Mouse (Mus musculus) neutrophil, adult 5-6 weeks (primary cell): ENCODE data around the gene Ugt1a8. TPM values are rescaled to one million over a fixed set of nuclear protein-coding genes. Genes with fewer than 3 reads are reported as not detected.
"Not testable (repeated sequence)": the region's sequence is repeated elsewhere in the genome, so short reads cannot be mapped to it uniquely, and the experiment has no call there.

Source experiments
- ATAC-seq: fragments of 151-379, 151-347 bp; 2 replicates; pipeline ENCODE4 v1.8.0; 2017; ENCODE audit warnings: mild to moderate bottlenecking, moderate TSS enrichment; ENCODE audit not compliant: insufficient number of reproducible peaks, poor library complexity, low FRiP score, severe bottlenecking; ENCODE audit errors: extremely low read depth
- total RNA-seq: library from RNA; stranded (forward); fragments of 200-1000 nt; gene quantifications from 2 replicates; pipeline ENCODE4 v1.2.3, GENCODE M21; 2017

The Ugt1a8 gene
- total RNA-seq, 1 experiment from 2014 or later = not detected

GRCm38 (mm10) chr1:88145278-88145677 lies 57.7 kb downstream of the Ugt1a8 start:
- not testable (repeated sequence) for ATAC-seq

GRCm38 (mm10) chr1:88150133-88150532 lies 62.5 kb downstream of the Ugt1a8 start:
- ATAC-seq = peak; percentile 56

GRCm38 (mm10) chr1:88158430-88158829 lies 70.8 kb downstream of the Ugt1a8 start:
- ATAC-seq = no peak

GRCm38 (mm10) chr1:88165711-88166110 lies 78.1 kb downstream of the Ugt1a8 start, which contains the start of gene Ugt1a5:
Gene Ugt1a5, plus strand, starts transcription at chr1:88166012.
- ATAC-seq = no peak

- ATAC-seq = not testable (repeated sequence)
Observed at GRCm38 (mm10) chr1:88172190-88172589, 84.6 kb downstream of the Ugt1a8 start.

GRCm38 (mm10) chr1:88179657-88180056 lies 92.0 kb downstream of the Ugt1a8 start:
- no peak for ATAC-seq

GRCm38 (mm10) chr1:88186325-88186935 lies 98.8 kb downstream of the Ugt1a8 start:
- no peak for ATAC-seq

- no peak for ATAC-seq
Observed at GRCm38 (mm10) chr1:88192136-88192535, 104.5 kb downstream of the Ugt1a8 start.

- ATAC-seq = no peak
Observed at GRCm38 (mm10) chr1:88195687-88196086, 108.1 kb downstream of the Ugt1a8 start.

GRCm38 (mm10) chr1:88197443-88197842 lies 109.8 kb downstream of the Ugt1a8 start:
- no peak for ATAC-seq

GRCm38 (mm10) chr1:88199996-88200395 lies 112.4 kb downstream of the Ugt1a8 start:
- ATAC-seq = no peak

GRCm38 (mm10) chr1:88200456-88200855 lies 112.8 kb downstream of the Ugt1a8 start, which contains the start of gene Ugt1a2:
Gene Ugt1a2, plus strand, starts transcription at chr1:88200601.
- no peak for ATAC-seq

GRCm38 (mm10) chr1:88205294-88205922 lies 117.8 kb downstream of the Ugt1a8 start, which contains the start of gene Dnajb3:
Gene Dnajb3, minus strand, starts transcription at chr1:88205782.
- ATAC-seq = no peak

- no peak for ATAC-seq
Observed at GRCm38 (mm10) chr1:88206843-88207479, 119.3 kb downstream of the Ugt1a8 start.

- peak; percentile 6; the same call in 1 of the 2 replicates for ATAC-seq
Observed at GRCm38 (mm10) chr1:88211812-88212211, 124.2 kb downstream of the Ugt1a8 start, which contains the start of gene Ugt1a1. Gene Ugt1a1, plus strand, starts transcription at chr1:88211959.

GRCm38 (mm10) chr1:88212341-88213045 lies 124.9 kb downstream of the Ugt1a8 start:
- ATAC-seq = 0 out of 2 replicates have a peak, but pooled peaks have one; percentile 11

GRCm38 (mm10) chr1:88213061-88213460 lies 125.4 kb downstream of the Ugt1a8 start:
- ATAC-seq = no peak

- peak; percentile 1; the same call in 1 of the 2 replicates for ATAC-seq
Observed at GRCm38 (mm10) chr1:88213766-88214461, 126.3 kb downstream of the Ugt1a8 start.
